Mouse (Mus musculus): ENCODE data around the gene Ralgapa2.

GRCm38 (mm10) chr2:146287531-146287930, 224.6 kb downstream of the Ralgapa2 start:
- no peak for TF ChIP-seq CTCF (IDR thresholded peaks at IDR 0.05; ENCODE audit: insufficient read depth, low read length)
- TF ChIP-seq POLR2A (IDR thresholded peaks at IDR 0.05; ENCODE audit: borderline replicate concordance, extremely low read depth, low read depth, low read length), result no peak
